Mouse (Mus musculus) WW6 (cell line): ENCODE results near the gene Alox12.
A peak's percentile ranks its signal among the peaks of the same experiment; 100 is the strongest.

Experiments used
- DNase-seq: peaks from one replicate; pipeline ENCODE4 v3.0.0-alpha.2; 2013; ENCODE audit warnings: low read depth, low spot score

The Alox12 gene

DNA sequence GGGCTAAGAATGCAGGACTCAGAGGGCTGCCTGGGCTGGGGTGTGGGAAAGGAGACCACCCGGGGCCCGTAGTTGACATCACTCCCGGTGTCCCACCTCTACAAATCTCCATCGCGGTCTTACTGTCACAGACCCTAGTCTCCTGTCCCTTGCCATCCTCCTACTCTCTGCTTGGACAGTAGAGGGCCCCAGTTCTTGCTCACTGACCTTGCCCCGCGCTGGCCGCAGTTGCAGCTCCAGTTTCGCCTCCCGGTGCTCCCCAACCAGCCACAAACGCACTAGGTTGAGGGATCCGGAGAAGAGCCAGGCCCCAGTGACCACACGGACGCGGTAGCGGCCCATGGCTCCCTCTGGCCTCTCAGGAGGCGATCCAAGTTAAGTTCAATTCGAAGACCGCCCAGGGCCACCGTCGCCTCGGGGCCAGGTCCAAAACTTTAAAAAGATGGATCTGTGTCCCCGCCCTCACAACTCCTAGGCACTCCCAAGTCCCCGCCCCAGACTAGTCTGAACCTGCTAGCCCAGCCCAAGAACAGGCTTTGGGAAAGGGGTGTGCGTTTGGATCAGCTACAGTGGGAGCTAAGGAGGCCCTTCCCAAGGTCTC is at the start of gene Alox12:
Gene Alox12 (minus strand): TSS at position 423 of the 601 bp plus-strand sequence.
- peak; percentile 69 for DNase-seq

DNA sequence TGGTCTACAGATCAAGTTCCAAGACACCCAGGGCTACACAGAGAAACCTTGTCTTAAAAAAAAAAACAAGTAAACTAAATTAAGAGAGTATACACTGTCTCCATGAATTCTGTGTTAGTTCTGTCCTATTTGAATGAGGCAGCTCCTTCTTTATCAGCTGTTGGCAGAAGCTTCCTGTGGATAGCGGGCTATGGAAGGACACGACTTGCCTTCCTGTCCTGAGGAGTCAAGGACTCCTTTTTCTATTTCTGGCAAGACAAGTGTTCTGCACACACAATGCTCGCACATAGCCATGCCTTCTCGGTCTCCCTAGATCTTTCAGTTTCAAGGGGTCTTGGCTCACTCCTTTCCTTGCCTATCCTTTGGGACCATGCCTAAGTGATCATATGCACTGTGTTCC is 47.1 kb upstream of the Alox12 start:
- DNase-seq, result no peak

DNA sequence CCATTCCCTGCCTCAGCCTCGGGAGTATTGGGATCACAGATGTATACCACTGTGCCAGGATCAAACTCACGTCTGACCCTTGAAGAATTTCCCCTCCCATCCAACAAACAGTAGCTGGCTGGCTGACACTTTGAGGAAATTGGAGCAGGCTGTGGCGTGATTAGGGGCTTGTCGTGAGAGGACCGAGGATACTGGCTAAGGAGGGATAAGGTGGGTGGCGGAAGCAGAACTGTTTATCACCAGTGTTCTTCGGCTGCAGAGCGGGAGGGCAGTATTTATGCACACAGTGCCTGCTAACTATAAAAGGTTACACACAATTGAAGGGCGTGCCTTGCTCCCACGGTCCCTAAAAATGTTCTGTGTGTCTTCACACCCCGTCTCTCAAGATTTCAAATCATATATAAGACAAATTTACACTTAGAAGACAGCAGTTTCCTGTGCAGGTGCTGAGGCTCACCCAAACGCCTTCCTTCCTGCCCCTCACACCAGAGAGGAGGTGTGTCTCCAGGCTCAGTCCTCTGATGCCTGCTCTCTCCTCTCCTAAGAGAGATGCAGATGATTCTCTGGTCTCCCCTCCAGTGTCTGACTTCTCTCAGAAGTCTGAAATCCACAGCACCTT is 42.8 kb upstream of the Alox12 start:
- no peak for DNase-seq

DNA sequence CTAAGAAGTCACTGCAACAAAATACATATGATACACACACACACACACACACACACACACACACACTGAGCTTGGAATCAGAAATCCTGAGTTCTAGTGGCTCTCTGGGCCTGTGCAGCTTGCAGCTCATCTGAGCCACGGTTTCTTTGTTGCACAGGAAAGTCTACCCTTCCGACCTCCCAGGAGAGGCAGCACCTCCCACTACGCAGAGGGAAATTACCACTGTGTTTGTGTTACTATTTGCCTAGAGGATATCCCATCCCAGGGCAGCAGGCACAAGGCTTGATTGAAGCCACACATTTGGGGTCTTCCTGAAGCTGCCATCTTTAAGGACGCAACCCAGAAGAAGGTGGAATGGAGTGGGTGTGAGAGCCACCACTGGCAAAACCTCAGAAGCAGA is 42.3 kb upstream of the Alox12 start:
- DNase-seq, result no peak

DNA sequence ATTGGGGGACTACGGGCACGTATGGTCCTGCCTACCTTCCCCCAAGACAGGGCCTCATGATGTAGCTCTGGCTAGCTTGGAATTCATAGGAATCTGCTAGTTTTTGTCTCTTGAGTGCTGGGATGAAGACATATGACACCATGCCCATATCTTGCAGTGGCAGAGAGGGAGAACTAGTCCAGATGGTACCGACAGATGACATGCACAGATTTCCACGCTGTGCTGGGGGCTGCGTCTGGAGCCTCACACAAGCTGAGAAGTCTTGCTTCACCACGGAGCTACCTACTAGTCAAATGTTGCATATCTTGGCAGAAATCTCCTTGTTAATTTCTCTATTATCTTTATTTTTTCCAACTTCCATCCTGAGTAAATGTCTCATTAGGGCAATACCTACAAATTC is 38.7 kb upstream of the Alox12 start:
- DNase-seq, result no peak

DNA sequence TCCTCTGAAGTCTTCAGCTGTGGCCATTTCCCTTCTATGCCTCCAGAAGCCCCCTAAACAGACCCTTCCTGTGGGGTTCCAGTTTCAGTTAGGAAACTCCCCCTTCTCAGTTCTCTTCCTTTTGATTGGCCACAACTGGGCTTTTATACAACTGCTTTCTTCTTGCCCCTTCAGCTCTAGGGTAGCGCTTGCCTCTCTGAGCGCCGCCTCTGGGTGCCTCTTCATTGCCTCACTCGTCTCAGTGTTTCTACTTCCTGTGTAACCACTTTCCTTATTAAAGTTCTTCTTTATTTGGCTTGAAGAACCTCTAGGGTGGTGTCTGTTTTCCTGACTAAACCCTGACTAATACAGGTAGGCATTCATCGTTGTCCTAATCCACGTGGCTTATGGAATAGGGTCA is 36.1 kb upstream of the Alox12 start:
- no peak for DNase-seq

DNA sequence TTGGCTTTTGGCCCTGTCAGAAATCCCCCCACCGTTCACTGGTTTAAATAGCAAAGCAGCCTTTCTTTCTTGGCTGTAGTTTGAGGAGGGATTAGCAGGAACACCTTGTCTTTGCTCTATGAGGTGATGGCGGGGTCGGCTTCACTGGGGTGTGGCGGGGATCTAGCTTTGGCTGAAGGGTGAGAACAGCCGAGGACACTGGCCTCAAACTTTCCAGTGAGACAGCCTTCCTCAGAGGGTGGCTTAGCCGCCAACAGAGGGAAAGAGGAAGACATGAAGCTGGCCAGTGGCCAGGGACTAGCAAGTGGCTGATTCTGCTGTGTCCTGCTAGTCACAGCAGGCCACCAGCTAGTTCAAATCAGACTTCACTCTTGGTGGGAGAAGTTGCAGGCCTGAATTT is 34.1 kb upstream of the Alox12 start:
- DNase-seq, result no peak

DNA sequence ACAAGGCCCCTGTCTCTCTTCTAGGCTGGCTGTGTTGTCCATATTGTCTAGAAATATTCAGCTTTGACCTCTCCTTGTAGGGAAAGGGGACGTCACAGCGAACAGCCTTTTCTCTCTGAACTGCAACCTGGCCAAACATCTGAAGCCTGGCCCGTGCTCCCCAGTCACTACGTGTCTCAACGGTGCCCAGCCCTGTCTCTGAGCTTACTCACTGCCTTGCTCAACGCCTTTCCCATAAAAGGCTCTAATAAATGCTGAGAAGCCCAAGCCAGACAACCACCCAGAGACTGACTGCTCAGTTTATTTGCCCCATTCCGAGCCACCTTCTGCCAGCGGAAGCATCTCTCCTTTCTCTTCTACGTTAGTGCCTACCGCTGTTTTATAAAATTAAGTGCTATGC is 32.9 kb upstream of the Alox12 start:
- no peak for DNase-seq

DNA sequence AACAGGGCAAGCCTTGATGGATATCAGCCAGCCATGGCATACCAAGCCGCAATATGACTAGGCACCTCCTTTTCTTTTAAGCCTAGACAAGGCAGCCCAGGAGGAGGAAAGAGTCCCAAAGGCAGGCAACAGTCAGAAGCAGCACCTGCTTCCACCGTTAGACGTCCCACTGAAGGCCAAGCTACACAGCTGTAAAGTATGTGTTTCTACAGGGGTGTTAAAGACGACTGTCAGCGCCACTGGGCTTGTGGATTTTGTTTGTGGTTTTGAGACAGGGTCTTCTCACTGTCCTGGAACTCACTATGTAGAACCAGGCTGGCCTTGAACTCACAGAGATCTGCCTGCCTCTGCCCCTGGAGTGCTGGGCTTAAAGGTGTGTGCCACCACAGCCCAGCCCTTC is 30.5 kb upstream of the Alox12 start:
- no peak for DNase-seq

DNA sequence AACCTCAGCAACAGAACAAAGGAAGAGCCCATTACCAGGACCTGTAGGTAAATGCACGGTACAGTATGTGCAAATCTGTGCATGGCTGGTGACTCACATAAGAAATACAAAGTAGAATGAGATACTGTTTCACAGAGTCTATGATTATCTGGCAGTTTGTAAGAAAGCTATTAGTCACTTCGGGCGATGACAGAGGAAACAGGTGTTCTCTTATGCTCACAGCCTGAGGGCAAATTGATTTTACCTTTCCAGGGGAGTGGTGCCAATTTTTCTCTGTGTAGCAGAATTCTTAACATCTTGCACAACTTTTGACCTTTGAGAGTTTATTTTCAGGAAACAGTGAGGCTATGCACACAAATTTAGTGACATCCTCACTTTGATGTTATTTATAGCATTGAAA is 29.6 kb upstream of the Alox12 start:
- no peak for DNase-seq

DNA sequence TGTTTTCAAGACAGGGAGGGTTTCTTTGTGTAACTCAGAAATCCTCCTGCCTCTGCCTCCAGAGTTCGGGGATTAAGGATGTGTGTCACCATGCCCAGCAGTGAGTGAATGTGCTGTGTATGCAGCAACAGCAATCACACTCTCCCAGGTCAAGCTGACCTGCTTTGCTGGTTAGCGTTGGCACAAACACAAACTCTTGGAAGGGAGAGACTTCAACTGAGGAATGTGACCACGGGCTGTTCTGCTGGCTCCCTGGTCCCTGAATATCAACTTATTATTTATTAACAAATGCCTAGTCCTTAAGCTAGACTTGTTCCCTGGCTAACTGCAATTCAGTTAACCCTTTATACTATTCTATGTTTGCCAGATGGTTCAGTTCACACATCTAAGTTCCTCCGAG is 28.5 kb upstream of the Alox12 start:
- no peak for DNase-seq

DNA sequence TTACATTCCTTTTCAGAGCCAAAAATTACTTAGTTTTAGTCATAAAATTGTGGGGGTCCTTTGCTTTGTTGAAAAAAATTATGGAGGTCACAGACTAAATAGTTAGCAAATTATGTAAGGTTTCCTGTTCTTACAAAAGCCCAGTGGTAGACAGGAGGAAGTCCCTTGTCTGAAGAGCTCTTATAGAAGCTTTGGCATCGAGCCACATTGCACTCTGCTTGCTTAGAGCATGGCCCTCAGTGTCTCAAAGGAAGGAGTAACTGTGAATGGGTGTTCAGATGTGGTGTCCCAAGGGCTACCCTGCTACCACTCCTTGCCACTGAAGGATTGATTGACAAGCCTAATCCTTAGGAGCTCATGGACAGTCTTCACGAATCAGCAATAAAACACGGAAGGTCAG is 25.3 kb upstream of the Alox12 start:
- no peak for DNase-seq

DNA sequence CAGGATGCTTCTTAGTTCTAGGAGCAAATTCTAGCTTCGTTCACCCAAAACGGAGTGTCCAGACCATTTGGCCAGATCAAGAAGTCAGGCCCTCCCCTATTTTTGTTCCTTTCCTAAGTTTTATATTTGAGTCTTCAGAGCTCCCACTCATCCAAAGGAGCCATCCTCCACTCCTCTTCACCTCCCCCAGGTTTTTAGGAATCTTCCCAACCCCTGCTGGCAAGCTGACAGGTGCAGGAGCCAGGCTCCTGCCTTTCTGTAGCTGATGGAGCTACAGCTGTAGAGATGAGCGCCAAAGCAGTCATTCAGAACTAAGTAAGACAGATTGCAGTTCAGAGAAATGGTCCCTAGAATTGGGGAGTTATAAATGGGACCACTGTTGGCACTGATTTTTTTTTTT is 23.8 kb upstream of the Alox12 start:
- DNase-seq, result no peak

DNA sequence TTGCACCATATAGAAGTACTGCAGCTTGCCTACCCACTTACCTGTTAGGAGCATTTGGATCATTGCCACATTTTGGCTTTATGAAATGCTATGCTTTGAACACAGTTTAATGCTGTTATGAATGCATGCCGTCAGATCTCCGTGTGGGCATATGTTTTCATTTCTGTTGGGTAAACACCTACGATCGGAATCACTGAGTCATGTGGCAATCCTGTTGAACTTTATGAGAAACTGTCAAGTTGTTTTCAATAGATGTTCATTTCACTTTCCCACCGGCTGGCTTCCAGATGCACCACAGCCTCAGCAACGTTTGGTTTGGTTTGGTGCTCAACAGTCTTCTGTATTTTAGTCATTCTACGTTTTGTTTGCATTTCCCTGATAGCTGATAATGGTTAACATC is 16.5 kb upstream of the Alox12 start:
- no peak for DNase-seq

DNA sequence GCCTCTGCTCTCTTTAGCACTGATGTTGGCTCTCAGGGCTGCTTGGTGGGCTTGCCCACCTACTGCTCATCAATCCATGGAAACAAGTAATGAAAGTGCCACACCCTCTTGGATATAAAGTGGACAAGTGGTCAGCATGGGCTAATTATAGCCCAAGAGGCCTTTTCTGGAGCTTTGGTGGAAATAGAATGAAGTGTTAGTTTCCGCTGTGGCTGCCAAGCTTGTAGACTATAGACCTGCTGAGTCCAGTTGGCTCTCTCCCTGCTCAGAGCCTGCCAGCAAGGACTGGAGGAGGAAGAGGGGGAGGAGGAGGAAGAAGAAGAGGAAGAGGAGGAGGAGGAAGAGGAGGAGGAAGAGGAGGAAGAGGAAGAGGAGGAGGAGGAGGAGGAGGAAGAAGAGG is 11.3 kb upstream of the Alox12 start:
- DNase-seq, result no peak

DNA sequence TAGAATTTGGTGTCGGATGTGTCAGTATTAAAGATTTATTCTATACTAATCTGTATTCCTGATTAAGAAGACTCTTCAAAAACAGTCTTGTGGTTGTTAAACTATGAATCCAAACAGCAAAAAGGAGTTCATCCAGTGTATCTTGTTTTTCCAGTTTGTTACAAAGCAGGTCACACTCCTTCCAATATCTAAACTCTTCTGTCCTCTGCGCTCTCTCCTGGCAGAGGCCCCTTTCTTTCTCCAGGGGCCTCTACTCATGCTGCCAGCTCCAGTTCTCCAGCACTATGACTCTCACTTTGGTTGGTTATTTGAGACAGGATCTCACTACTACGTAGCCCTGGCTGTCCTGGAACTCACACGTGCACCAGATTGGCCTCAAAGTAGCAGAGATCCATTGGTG is 10.7 kb upstream of the Alox12 start:
- no peak for DNase-seq

DNA sequence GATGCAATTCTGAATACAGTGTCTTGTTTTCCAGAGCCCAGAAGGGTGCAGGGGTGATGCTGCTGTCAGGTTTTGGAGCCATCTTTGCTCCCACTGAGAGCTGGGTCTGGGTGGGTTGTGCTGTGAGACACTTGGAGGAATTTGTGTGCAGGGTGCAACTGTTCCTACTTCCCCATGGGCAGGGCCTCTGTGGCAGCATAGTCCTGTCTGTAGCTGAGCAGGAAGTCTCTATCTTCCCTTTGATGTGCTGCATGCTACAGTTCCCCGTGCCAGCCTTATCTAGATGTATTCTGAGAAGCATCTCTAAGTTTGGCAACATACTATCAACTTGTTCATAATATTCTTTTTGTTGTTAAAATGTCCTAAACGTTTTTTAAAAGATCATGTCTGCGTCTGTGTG is 10.1 kb upstream of the Alox12 start:
- DNase-seq, result no peak

DNA sequence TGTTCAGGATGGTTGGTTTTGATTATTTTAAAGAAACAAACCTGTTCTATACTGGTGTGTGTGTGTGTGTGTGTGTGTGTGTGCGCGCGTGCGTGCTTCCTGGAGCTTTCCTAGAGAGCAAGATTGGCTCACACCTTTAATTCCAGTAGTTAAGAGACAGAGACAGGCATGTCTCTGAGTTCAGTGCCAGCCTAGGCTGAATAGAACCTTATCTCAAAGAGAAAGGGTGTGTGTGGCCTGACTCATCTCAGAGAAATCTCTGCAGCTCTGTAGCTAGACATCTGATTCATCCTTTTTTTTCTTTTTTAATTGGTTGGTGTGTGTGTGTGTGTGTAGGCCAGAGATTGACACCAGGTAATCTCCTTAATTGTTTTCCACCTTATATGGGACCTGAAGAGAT is 3.9 kb upstream of the Alox12 start:
- DNase-seq, result no peak

DNA sequence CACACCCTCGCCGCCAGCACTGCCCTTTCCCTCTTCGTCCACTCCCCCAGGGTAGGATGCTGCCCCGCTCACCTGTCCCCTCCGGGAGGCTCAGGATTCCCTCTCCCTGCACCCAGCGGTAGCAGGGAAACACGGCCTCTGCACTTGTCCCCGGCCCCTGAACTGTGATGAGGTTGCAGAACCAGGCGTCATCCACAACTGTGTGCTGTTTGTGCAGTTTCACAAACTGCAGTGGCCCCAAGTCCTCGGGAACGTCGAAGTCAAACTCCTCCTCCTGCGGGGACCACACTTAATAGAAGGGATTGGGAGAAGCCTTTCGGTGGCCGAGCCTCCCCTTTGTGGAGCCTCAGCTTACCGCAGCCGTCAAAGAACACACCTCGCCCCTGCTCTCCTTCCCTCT is 816 bp downstream of the Alox12 start:
- DNase-seq, result no peak

DNA sequence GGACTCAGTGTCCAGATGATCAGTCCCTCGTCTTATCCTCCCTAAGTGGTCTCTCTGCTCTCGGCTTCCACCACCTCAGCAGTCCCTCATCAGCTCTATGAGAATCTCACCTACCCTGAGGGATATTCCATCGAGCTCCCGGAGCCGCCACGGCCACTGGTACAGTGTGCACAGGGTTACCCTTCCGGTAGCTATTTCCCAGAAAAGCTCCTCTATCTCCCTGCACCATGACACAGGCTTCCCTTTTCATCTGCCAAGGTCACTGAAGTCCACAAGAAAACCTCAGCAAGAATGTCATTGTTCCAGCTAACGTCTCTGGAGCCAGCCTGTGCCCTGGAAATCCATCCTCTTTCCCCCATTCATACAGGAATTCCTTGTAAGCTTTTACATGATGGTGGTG is 3.3 kb downstream of the Alox12 start:
- no peak for DNase-seq

DNA sequence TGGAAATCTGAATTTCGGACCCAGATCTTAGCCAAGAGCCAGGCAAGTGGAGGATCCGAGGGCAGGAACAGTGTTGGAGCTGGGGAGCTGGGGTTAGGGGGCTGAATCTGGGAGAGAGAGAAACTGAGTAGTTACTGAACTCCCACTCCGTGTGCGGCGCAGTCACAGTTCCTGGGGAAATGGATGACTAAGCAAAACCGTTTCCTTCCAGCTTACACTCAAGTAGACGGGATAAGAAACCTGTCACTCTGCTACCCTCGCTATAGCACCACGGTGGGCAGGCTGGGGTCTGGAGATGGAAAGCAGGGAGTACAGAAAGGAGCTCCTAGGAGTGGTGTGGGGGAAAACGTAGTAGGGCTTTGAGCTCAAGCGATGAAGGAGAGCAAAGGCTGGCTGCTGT is 5.0 kb downstream of the Alox12 start:
- DNase-seq, result no peak

DNA sequence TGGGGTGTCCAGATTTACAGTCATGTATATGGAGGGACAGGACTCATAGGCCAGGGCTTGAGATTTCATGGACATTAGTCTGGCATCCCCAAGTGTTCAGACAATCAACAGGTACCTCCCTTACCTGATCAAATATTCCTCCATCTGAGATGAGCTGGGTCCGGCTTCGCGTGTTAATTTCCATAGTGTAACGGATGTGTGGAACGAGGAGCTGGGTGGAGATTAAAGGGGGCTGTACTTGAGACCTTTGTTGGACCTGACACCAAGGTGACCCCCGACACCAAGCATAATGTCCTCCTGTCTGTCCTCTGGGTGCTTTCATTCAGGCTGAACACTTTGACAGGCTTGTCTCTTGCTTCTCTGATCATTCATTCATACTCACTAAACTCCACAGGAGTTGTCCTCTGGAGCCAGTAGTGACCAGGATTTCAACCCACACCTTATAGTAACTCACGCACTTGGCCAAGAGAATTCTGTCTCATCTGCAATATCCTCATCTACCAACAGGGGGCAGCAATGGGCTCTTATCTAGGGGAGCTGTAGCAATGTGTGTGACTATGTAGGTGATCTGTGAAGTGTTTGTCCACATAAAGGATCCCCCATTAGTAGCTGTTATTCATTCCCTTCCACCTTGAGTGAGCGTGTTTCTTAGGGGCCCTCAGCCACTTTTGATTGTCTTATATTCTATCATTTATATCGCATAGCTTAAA is 7.9 kb downstream of the Alox12 start:
- DNase-seq, result peak; percentile 59

DNA sequence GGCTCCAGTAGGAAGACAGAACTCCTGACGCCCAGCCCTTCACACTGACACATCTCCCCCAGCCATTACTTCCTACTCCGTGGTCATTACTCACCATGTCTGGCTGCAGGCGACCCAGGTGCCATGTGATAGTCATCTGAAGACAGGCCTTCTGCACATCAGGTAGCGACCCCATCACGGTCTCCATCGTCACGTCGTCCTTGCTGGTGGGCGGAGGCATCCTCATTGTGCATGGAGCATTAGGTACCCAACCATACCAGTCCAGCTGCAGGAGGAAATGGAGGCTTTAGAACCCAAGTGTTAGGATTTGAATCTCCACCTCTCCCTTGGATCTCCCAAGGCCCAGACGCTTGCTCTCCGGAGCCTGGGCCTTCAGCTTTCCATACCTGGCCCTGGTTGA is 12.6 kb downstream of the Alox12 start:
- no peak for DNase-seq
